Mouse (Mus musculus) skeletal muscle tissue, adult 2 months (tissue): ENCODE measurements at regions not wholly inside any gene's neighbourhood (a gene's known extent, or its start where the extent isn't known, plus 50 kb on each side); places are given as distances from the start of the nearest gene placed in this dataset.

ENCODE experiments used
- DNase-seq: peaks from one replicate; pipeline ENCODE4 v3.0.0-alpha.2; 2012; ENCODE audit warnings: low read depth, low spot score

GRCm38 (mm10) chr2:56083226-56083625 is 647.5 kb downstream of the Kcnj3 start:
- DNase-seq: no peak

- DNase-seq: no peak
These were observed 673.8 kb downstream of the Kcnj3 start for GRCm38 (mm10) chr2:56109531-56109930.

- no peak for DNase-seq
These were observed 674.2 kb downstream of the Kcnj3 start for GRCm38 (mm10) chr2:56109975-56110374.

- no peak for DNase-seq
These were observed 678.7 kb downstream of the Kcnj3 start for GRCm38 (mm10) chr2:56114469-56114868.

- no peak for DNase-seq
These were observed 683.6 kb downstream of the Kcnj3 start for GRCm38 (mm10) chr2:56119368-56119767.

GRCm38 (mm10) chr2:56147107-56147615 is 711.4 kb downstream of the Kcnj3 start:
- no peak for DNase-seq

- no peak for DNase-seq
These were observed 760.7 kb downstream of the Kcnj3 start for GRCm38 (mm10) chr2:56196449-56196848.

GRCm38 (mm10) chr2:56227476-56227875 is 791.7 kb downstream of the Kcnj3 start:
- DNase-seq: no peak

GRCm38 (mm10) chr2:56233042-56233441 is 797.3 kb downstream of the Kcnj3 start:
- no peak for DNase-seq

- no peak for DNase-seq
These were observed 821.5 kb downstream of the Kcnj3 start for GRCm38 (mm10) chr2:56257044-56257954.

GRCm38 (mm10) chr2:56304920-56305319 is 818.9 kb downstream of the Nr4a2 start:
- DNase-seq: peak; percentile 2

GRCm38 (mm10) chr2:56321692-56322091 is 802.1 kb downstream of the Nr4a2 start:
- no peak for DNase-seq

- DNase-seq: no peak
These were observed 801.3 kb downstream of the Nr4a2 start for GRCm38 (mm10) chr2:56322508-56322907.

GRCm38 (mm10) chr2:56335974-56336373 is 787.8 kb downstream of the Nr4a2 start:
- no peak for DNase-seq

- no peak for DNase-seq
These were observed 759.7 kb downstream of the Nr4a2 start for GRCm38 (mm10) chr2:56364065-56364464.
